Mouse (Mus musculus) brain, embryonic 14.5 days (tissue): Measurements from ENCODE around the gene Fhl2.

Experiments used
- CTCF ChIP-seq: fragments of 200-500 bp; IDR thresholded peaks from 2 replicates; pipeline ENCODE4 v1.5.1; 2012; ENCODE audit warnings: inconsistent platforms, mild to moderate bottlenecking, moderate library complexity, borderline replicate concordance; ENCODE audit not compliant: insufficient read depth, insufficient read length; ENCODE audit errors: extremely low read depth
- POLR2A ChIP-seq: fragments of 200-500 bp; IDR thresholded peaks from 2 replicates; pipeline ENCODE4 v1.6.1; 2012; ENCODE audit warnings: mild to moderate bottlenecking, inconsistent platforms, borderline replicate concordance; ENCODE audit not compliant: poor library complexity, insufficient read depth, insufficient read length, severe bottlenecking; ENCODE audit errors: extremely low read depth

DNA sequence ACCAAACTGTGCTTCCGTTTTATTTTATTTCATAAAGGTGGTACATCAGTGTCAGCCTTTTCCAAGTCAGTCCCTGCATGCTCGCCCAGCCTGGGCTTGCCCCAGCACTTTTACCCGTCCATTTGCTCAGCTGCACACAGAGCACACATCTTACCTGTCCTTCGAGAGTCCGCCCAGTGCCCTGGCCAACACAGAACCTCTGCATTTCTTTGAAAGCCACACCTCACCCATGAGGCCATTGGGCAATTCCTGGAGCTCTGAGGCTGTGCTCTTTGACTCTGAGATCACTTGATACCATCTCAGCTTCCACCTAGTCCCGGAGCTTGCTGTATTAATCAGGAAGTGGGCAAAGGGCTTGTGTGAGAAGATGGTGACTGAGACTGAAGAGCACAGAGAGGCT lies 51.4 kb downstream of the Fhl2 start:
- no peak for TF ChIP-seq CTCF
- TF ChIP-seq POLR2A: no peak
